Mouse (Mus musculus) frontal cortex, adult (tissue): ENCODE data around the gene Lpar5.
"Not testable (repeated sequence)": the region's sequence is repeated elsewhere in the genome, so short reads cannot be mapped to it uniquely, and the experiment has no call there.

Source experiments
- ATAC-seq: cut with Nextera tagmentation; 2 replicates; pipeline ENCODE4 v1.9.2; 2017; ENCODE audit warnings: mild to moderate bottlenecking, moderate library complexity, mixed read lengths; ENCODE audit not compliant: low TSS enrichment

Lpar5 gene

GRCm38 (mm10) chr6:125067571-125067995 is at the start of gene Lpar5:
Gene Lpar5, plus strand, starts transcription at chr6:125067920.
- ATAC-seq, result no peak

GRCm38 (mm10) chr6:125030532-125030931 is 37.2 kb upstream of the Lpar5 start:
- ATAC-seq, result not testable (repeated sequence)

- no peak for ATAC-seq
Observed at GRCm38 (mm10) chr6:125031604-125032003, 36.1 kb upstream of the Lpar5 start.

- ATAC-seq, result no peak
Observed at GRCm38 (mm10) chr6:125038666-125039065, 29.1 kb upstream of the Lpar5 start.

GRCm38 (mm10) chr6:125039131-125039530 is 28.6 kb upstream of the Lpar5 start:
- ATAC-seq, result no peak

- peak; percentile 95 for ATAC-seq
Observed at GRCm38 (mm10) chr6:125039533-125040153, 28.1 kb upstream of the Lpar5 start, which contains the start of gene Ing4. Gene Ing4, plus strand, starts transcription at chr6:125039760.

- ATAC-seq, result no peak
Observed at GRCm38 (mm10) chr6:125040221-125040620, 27.5 kb upstream of the Lpar5 start.

- ATAC-seq, result no peak
Observed at GRCm38 (mm10) chr6:125041047-125041446, 26.7 kb upstream of the Lpar5 start.

GRCm38 (mm10) chr6:125042081-125042480 is 25.6 kb upstream of the Lpar5 start:
- ATAC-seq, result no peak

GRCm38 (mm10) chr6:125046691-125047090 is 21.0 kb upstream of the Lpar5 start:
- ATAC-seq, result peak; percentile 69

- ATAC-seq, result no peak
Observed at GRCm38 (mm10) chr6:125049678-125050077, 18.0 kb upstream of the Lpar5 start, which contains the start of gene Acrbp. Gene Acrbp, plus strand, starts transcription at chr6:125049689.

- no peak for ATAC-seq
Observed at GRCm38 (mm10) chr6:125051237-125051636, 16.5 kb upstream of the Lpar5 start.

- ATAC-seq, result no peak
Observed at GRCm38 (mm10) chr6:125061493-125061892, 6.2 kb upstream of the Lpar5 start.

- no peak for ATAC-seq
Observed at GRCm38 (mm10) chr6:125062511-125062910, 5.2 kb upstream of the Lpar5 start.

- no peak for ATAC-seq
Observed at GRCm38 (mm10) chr6:125063906-125064305, 3.8 kb upstream of the Lpar5 start.

- not testable (repeated sequence) for ATAC-seq
Observed at GRCm38 (mm10) chr6:125065223-125065622, 2.5 kb upstream of the Lpar5 start.

- ATAC-seq, result peak; percentile 74
Observed at GRCm38 (mm10) chr6:125071170-125071895, 3.6 kb downstream of the Lpar5 start.

- ATAC-seq, result peak; percentile 71
Observed at GRCm38 (mm10) chr6:125071896-125072279, 4.2 kb downstream of the Lpar5 start.

GRCm38 (mm10) chr6:125073825-125074224 is 6.1 kb downstream of the Lpar5 start:
- ATAC-seq, result no peak

- ATAC-seq, result no peak
Observed at GRCm38 (mm10) chr6:125081394-125081793, 13.7 kb downstream of the Lpar5 start.

GRCm38 (mm10) chr6:125081797-125082560 is 14.3 kb downstream of the Lpar5 start:
- peak; percentile 83 for ATAC-seq

- no peak for ATAC-seq
Observed at GRCm38 (mm10) chr6:125082801-125083386, 15.2 kb downstream of the Lpar5 start.
